Mouse (Mus musculus) v-Abl transformed pro-B cells (cell line): ENCODE measurements around the gene Ppp2r5b.

Experiments used
- in situ Hi-C, 2 experiments: fragments of 400-800 bp; cut with MboI; formaldehyde crosslinking; loops; one replicate each; pipeline ENCODE4 v1.15.1; 2025; ENCODE audit not compliant: unreplicated experiment in 2 of 2

The Ppp2r5b gene

GRCm38 (mm10) chr19:6235084-6236052 lies at the start of gene Ppp2r5b:
Ppp2r5b (minus strand) TSS chr19:6235872.
- in situ Hi-C loops: no loop called here

DNA sequence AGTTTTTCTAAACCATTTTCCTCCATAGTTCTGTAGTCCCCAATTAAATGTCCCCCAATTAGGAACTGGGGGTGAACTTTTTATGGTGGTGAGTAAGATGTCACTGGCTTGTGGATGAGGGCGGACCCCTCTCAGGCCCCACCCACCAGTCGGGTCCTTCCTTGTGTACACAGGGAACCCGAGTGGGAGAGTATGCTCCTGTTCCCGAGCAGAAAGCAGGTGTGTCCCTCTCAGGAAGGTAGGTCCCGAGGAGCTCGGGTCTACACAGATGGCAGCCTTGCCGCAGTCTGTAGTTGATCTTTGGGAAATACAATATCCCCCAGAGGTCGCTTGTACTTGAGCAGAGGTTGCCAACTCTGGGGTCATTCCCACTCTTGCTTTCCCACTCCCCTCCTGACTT lies 49.6 kb upstream of the Ppp2r5b start:
- in situ Hi-C loops: no loop called here

- in situ Hi-C loops: no loop called here
Observed at GRCm38 (mm10) chr19:6284502-6284901, 48.8 kb upstream of the Ppp2r5b start.

- in situ Hi-C loops: no loop called here
Observed at GRCm38 (mm10) chr19:6283001-6283400, 47.3 kb upstream of the Ppp2r5b start.

- in situ Hi-C loops: no loop called here
Observed at GRCm38 (mm10) chr19:6281122-6282020, 45.7 kb upstream of the Ppp2r5b start.

- in situ Hi-C loops: no loop called here
Observed at GRCm38 (mm10) chr19:6280554-6280953, 44.9 kb upstream of the Ppp2r5b start.

GRCm38 (mm10) chr19:6279481-6280144 lies 43.9 kb upstream of the Ppp2r5b start:
- in situ Hi-C loops: no loop called here

GRCm38 (mm10) chr19:6278439-6279073 lies 42.9 kb upstream of the Ppp2r5b start:
- in situ Hi-C loops: no loop called here

DNA sequence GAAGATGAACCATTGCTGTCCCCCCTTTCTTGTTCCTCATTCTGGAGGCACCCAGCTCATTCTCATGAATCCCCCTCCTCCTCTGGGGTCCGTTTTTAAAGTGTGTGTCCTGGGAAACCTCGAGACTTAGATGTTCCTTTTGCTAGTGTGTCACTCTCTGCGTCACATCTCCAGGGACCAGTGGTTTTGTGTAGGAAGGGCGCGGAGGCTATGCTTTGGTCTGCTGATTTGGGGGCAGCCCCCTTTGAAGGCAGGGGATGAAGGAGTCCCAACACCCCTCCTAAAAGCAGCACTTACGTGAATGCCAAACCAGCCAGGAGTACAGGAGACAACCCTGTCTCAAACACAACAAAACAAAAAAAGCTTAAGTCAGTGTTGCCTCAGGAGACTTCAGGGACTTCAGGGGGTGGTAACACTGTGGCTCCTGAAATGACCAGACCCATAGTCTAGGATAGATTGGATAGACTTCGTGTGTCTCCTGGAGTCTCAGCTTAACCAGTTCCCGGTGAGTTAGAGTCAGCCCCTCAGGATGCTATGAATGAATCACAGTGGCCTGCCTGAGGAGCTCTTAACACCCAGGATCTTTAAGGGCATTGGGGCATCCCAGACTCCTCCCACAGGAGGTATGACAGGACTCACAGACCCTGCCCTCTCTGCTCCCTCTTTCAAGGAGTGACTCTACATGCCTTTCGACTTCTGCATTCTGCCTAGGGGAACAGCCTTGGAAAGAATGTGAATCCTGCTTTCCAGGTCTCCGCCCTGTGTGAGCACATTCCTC lies 42.2 kb upstream of the Ppp2r5b start:
- in situ Hi-C loops: no loop called here

DNA sequence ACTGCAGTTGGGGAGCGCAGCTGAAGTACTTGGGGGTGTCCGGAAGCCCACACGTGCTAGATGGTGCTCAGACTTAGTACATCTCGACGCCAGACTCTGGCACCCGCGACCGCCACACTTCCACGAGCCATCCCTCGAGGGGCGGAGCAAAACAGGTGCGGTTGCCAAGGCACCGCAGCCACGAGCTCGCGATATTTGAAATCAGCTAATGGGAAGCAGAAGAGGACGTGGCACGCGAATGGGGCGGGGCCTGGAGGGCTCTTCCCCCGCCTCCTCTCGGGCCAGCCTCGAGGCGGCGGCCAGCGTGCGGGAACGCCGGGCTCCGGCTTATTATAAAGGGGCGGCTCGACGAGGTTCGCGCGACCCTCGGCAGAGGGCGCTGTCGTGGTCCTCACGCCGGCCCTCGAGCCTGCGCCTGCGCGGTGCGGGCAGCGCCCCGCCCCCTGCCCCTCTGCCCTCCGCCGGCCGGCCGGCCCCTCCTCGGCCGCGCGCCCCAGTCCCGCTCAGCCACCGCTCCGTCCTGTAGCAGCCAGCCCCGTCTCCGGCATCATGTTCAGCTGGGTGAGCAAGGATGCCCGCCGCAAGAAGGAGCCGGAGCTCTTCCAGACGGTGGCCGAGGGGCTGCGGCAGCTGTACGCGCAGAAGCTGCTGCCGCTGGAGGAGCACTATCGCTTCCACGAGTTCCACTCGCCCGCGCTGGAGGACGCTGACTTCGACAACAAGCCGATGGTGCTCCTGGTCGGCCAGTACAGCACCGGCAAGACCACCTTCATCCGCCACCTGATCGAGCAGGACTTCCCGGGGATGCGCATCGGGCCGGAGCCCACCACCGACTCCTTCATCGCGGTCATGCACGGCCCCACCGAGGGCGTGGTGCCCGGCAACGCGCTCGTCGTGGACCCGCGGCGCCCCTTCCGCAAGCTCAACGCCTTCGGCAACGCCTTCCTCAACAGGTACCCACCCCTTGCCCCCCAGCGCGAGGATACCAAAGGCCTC lies 41.1 kb upstream of the Ppp2r5b start, which contains the start of gene Ehd1:
TSS of gene Ehd1 (plus strand) at position 300 of the 996 bp plus-strand sequence.
- in situ Hi-C loops: no loop called here

DNA sequence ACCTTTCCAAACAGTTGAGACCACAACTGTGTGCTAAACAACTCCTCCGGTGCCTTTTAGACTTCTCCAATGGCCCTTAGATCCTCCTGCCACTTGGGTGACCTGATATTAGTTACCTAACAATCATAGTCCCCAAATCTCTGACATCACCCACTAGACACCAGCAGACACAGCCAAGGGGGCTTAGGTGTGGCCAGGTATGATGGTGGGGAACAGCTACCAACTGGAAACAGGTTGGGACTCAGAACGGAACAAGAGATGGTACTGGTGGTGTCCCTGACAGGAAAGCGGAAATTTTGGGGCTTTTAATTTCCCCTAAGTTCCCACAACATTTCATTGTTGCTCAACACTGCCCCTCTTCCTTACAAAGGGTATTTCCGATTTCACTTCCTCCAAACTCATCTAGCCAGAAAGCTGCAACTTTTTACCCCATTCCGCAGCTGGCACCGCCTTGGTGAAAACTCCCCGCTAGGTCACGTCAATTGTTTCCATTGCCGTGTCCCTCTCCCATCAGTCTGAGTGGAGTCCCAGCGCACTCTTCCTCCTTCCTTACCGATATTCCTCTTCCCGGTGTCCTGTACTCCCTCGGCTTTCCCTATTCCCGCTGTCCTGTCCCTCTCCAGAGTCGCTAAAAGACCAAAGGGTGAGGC lies 40.2 kb upstream of the Ppp2r5b start:
- in situ Hi-C loops: no loop called here

DNA sequence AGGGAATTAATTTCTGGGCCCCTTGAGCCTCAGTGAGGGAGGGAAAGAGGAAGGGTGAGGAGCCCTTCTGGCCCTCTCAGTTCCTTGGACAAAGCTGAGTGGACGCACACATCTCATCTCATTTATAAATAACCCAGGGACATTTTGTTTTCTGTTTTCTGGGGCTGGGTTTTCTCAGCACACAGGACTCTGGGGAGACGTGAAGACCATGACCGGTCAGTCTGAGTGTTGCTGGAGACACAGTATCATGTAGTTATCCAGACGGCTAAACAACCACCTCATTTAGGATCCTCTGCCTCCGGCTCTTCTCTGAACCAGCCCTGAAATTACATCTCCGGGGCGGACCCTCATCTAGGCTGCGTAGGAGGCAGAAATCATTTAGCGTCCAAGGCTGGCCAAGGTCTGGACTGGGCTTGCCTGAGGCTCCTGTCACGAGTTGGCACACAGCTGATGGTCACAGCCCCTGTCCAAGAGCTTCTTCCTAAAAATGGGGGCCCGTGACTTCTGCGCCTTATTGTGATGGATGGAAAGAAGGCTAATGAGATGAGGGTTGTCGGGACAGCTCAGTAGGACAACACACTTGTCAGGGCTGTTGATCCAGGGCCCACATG lies 38.4 kb upstream of the Ppp2r5b start:
- in situ Hi-C loops: loop anchor here in 1 of 2 experiments (5.0 kb wide), 1 partner anchor 33 kb away; the partner anchor contains the start of gene Cdc42bpg

DNA sequence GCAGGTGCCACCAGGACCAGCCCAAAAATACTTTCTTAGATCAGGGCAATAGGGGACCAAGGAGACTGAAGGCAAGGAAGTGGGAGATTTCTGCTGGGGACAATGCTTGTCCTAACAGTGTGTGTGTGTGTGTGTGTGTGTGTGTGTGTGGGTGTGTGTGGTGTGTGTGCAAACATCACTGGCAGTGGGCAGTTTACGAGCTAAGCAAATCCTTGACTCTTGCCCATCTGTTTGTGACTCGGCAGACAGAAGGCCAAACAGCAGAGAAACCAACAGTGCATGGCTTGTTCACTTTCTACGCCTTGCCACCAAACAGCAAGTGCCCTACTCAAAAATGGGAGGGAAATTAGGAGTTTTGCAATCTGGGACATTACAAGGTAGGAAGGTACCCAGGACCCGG lies 37.9 kb upstream of the Ppp2r5b start:
- in situ Hi-C loops: loop anchor here in 1 of 2 experiments (5.0 kb wide), 1 partner anchor 34 kb away; the partner anchor contains the start of gene Cdc42bpg

DNA sequence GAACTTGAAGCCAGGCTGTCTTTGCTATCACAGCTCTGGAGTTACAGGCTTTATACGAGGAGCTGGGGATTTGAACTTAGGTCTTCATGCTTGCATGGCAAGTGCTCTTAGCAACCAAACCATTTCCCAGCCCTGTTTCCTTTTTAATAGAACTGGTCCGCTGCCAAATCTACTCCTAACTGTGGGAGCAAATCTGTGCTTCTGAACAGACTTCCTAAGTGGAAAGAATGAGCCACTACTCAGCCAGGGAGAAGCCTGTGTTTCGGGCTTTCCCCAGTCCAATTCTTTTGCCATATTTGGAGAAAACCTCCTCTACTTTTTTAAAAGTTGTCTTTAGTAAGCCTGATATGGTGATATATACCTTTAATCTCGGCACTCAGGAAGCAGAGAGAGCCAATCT lies 37.1 kb upstream of the Ppp2r5b start:
- in situ Hi-C loops: loop anchor here in 1 of 2 experiments (5.0 kb wide), 1 partner anchor 35 kb away; the partner anchor contains the start of gene Cdc42bpg

DNA sequence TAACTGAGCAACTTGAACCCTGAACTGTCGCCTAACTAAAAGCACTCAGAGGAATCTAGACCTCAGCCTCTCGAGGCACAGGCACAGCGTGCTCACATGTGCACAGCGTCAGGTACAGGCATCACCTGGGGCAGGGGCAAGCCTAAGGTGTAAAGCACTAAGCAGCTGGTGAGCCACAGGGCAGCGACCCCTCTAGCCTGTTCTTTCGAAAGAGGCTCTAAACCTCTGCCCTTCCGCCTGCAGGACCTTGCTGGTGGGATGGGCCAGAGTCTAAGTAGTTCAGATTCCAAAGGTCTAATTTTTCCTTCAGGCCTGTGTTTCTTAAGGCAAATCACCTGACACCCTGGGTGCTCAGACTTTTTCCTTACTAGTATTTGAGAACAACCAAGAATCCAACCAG lies 36.4 kb upstream of the Ppp2r5b start:
- in situ Hi-C loops: loop anchor here in 1 of 2 experiments (5.0 kb wide), 1 partner anchor 35 kb away; the partner anchor contains the start of gene Cdc42bpg

GRCm38 (mm10) chr19:6271206-6271605 lies 35.5 kb upstream of the Ppp2r5b start:
- in situ Hi-C loops: loop anchor here in 1 of 2 experiments (5.0 kb wide), 1 partner anchor 36 kb away; the partner anchor contains the start of gene Cdc42bpg

DNA sequence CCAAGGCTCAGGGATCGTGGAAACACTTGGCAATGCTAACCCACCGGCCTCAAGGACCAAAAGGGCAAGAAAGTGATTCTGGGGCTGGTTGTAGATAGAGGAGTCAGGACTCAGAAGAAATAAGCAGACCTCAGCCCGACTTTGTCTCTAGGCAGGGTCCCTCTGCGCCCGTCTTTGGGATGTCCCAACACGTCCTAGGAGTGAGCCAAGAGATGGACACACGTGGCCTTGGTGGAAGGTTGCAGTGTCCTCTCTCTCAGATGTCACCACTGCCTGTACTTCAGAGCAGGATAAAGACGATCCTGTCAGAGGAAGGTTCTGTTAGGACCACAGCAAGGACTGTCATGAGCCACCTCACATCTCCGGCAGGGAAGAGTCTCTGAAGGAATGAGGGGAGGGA lies 35.0 kb upstream of the Ppp2r5b start:
- in situ Hi-C loops: loop anchor here in 1 of 2 experiments (5.0 kb wide), 1 partner anchor 37 kb away; the partner anchor contains the start of gene Cdc42bpg
